Mouse (Mus musculus) liver, embryonic 11.5 days (tissue): Measurements from ENCODE around the gene Aldh1a1. TPM values are rescaled to one million over a fixed set of nuclear protein-coding genes. Genes with fewer than 3 reads are reported as not detected.

Experiments used
- ATAC-seq: fragments of 200-750 bp; cut with Nextera tagmentation; replicated peaks from 2 replicates; pipeline ENCODE4 v1.8.0; 2017; ENCODE audit warnings: moderate number of reproducible peaks, mild to moderate bottlenecking, moderate TSS enrichment, moderate library complexity; ENCODE audit not compliant: low FRiP score
- DNase-seq: peaks from one replicate; pipeline ENCODE4 v3.0.0-alpha.2; 2017; ENCODE audit warnings: low spot score
- H3K27ac ChIP-seq: fragments of 300-500 bp; sonication (generic); 2 replicates; pipeline ENCODE4 v1.5.1; 2014; ENCODE audit warnings: mild to moderate bottlenecking, low read depth, low read length, control low read depth
- H3K27me3 ChIP-seq: fragments of 300-500 bp; sonication (generic); replicated peaks from 2 replicates; pipeline ENCODE4 v1.6.1; 2014; ENCODE audit warnings: low read length, mixed read lengths; ENCODE audit not compliant: control insufficient read depth, insufficient read depth
- H3K36me3 ChIP-seq: fragments of 300-500 bp; sonication (generic); 2 replicates; pipeline ENCODE4 v1.6.1; 2014; ENCODE audit warnings: mild to moderate bottlenecking, low read length, moderate library complexity, mixed read lengths; ENCODE audit not compliant: control insufficient read depth, insufficient read depth
- H3K4me1 ChIP-seq: fragments of 300-500 bp; sonication (generic); replicated peaks from 2 replicates; pipeline ENCODE4 v1.6.1; 2014; ENCODE audit warnings: low read length, mixed read lengths; ENCODE audit not compliant: control insufficient read depth, insufficient read depth
- H3K4me2 ChIP-seq: fragments of 300-500 bp; sonication (generic); 2 replicates; pipeline ENCODE4 v1.6.1; 2014; ENCODE audit warnings: mild to moderate bottlenecking, control low read depth, moderate library complexity
- H3K4me3 ChIP-seq: fragments of 300-500 bp; sonication (generic); 2 replicates; pipeline ENCODE4 v1.5.1; 2014; ENCODE audit warnings: low read depth, low read length, control low read depth
- H3K9ac ChIP-seq: fragments of 300-500 bp; sonication (generic); 2 replicates; pipeline ENCODE4 v1.6.1; 2014; ENCODE audit warnings: low read depth, low read length, control low read depth
- H3K9me3 ChIP-seq: fragments of 300-500 bp; sonication (generic); 2 replicates; pipeline ENCODE4 v1.6.1; 2016; ENCODE audit warnings: low read length, inconsistent platforms, mixed read lengths; ENCODE audit not compliant: control insufficient read depth
- WGBS: fragments of 180-500 bp; shearing (Covaris S2); extraction: QIAGEN DNeasy Blood & Tissue Kit; methylation state at CpG from one replicate; pipeline ENCODE4 v1.1.7; 2014; 5-methylcytosine and 5-hydroxymethylcytosine counted together
- polyA plus RNA-seq: library from polyadenylated mRNA; unstranded; fragments of >200 nt; fragmentation: Nextera tagmentation; extraction: Ambion mirVana; gene quantifications from 2 replicates; pipeline ENCODE4 v1.2.1, GENCODE M21; 2014

Gene Aldh1a1
- 0.55 and 1.3 TPM in 2 replicates for polyA plus RNA-seq

DNA sequence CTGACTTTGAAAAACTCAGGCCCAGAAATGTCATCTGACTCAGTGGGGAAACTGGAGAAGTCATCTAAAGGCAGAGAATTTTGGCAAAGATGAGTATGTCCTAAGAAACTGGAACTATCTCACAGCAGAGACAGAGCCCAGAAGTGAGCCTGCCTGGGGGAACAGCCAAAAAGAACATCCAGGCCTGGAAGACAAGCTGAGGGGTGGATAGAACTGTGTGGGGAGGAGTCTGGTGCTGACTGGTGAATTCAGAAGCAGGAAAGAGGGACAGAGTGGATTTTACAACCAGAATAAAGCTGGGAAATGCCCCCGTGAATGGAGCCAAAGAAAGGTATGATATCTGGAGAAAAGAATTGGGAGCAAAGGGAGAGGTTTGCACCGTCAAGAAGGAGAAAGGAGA lies at the start of gene Aldh1a1:
TSS of gene Aldh1a1 (plus strand) at position 225 of the 400 bp plus-strand sequence.
- WGBS: 68% methylated on average over 2 of the region's 2 CpGs

GRCm38 (mm10) chr19:20447807-20448206 lies 44.7 kb upstream of the Aldh1a1 start:
- Histone ChIP-seq H3K4me3 (no peak overlapping the region), H3K9ac (no peak overlapping the region), H3K27ac (no peak overlapping the region), H3K9me3 (no peaks in the 10 kb centered on the region), H3K36me3 (no peaks in the 10 kb centered on the region), H3K4me1 (no peaks in the 10 kb centered on the region), H3K27me3 (no peaks in the 10 kb centered on the region), H3K4me2 (no peak overlapping the region)
- DNase-seq (no peak), ATAC-seq (no peak)
- WGBS: 81% methylated on average over 2 of the region's 2 CpGs

More for the DNA sequence above, at the start of gene Aldh1a1:
- H3K36me3 ChIP-seq: no peaks in the 10 kb centered on the region
- ATAC-seq (no peak), DNase-seq (no peak)
- H3K4me3 ChIP-seq: no peak within 1 kb of the TSS
- no peak within 1 kb of the TSS for H3K9ac ChIP-seq
- H3K27me3 ChIP-seq: no peaks in the 10 kb centered on the region
- H3K4me1 ChIP-seq: no peaks in the 10 kb centered on the region
- no peak within 1 kb of the TSS for H3K4me2 ChIP-seq
- H3K9me3 ChIP-seq: no peaks in the 10 kb centered on the region
- no peak within 1 kb of the TSS for H3K27ac ChIP-seq

GRCm38 (mm10) chr19:20449546-20449945 lies 43.0 kb upstream of the Aldh1a1 start:
- H3K9ac ChIP-seq: no peak overlapping the region
- no peaks in the 10 kb centered on the region for H3K27me3 ChIP-seq
- DNase-seq (no peak), ATAC-seq (no peak)
- no peaks in the 10 kb centered on the region for H3K4me1 ChIP-seq
- no peak overlapping the region for H3K4me2 ChIP-seq
- no peak overlapping the region for H3K4me3 ChIP-seq
- no peaks in the 10 kb centered on the region for H3K9me3 ChIP-seq
- no peak overlapping the region for H3K27ac ChIP-seq
- no peaks in the 10 kb centered on the region for H3K36me3 ChIP-seq

- H3K27me3 ChIP-seq: no peaks in the 10 kb centered on the region
- no peak overlapping the region for H3K27ac ChIP-seq
- WGBS: 81% methylated on average over 7 of the region's 7 CpGs
- no peaks in the 10 kb centered on the region for H3K36me3 ChIP-seq
- no peak overlapping the region for H3K4me2 ChIP-seq
- H3K4me3 ChIP-seq: no peak overlapping the region
- H3K4me1 ChIP-seq: no peaks in the 10 kb centered on the region
- H3K9me3 ChIP-seq: no peaks in the 10 kb centered on the region
- no peak overlapping the region for H3K9ac ChIP-seq
- DNase-seq (no peak), ATAC-seq (no peak)
Observed at GRCm38 (mm10) chr19:20451045-20451444, 41.5 kb upstream of the Aldh1a1 start.

DNA sequence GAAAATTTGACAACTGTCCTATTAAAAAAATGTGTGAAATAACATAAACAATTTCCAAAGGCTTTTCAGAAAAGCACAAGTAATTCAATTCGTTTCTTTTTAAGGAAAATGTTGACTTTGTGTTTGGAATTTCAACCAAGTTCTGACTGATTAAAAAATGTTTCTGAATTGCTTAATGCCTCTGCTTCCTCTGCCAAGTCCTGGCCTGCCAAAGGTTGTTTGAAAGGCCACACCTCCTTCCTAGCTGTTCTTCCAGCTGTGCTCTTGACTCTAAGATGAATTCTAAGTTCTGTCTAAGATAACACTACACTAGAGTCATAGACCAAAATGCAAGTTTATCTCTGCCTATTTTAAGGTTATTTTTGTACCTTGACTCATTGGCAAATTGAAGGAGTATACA lies 8.0 kb upstream of the Aldh1a1 start:
- WGBS: 55% methylated on average over 1 of the region's 1 CpGs
- Histone ChIP-seq H3K4me1 (no peaks in the 10 kb centered on the region), H3K27me3 (no peaks in the 10 kb centered on the region), H3K36me3 (no peaks in the 10 kb centered on the region), H3K9me3 (no peaks in the 10 kb centered on the region), H3K9ac (no peak overlapping the region), H3K4me2 (no peak overlapping the region), H3K27ac (no peak overlapping the region), H3K4me3 (no peak overlapping the region)
- no peak for ATAC-seq
- DNase-seq: no peak

GRCm38 (mm10) chr19:20491950-20492349 lies 565 bp upstream of the Aldh1a1 start:
- no peak overlapping the region for H3K4me2 ChIP-seq
- H3K36me3 ChIP-seq: no peaks in the 10 kb centered on the region
- no peak overlapping the region for H3K4me3 ChIP-seq
- no peaks in the 10 kb centered on the region for H3K9me3 ChIP-seq
- no peak overlapping the region for H3K27ac ChIP-seq
- no peaks in the 10 kb centered on the region for H3K4me1 ChIP-seq
- ATAC-seq (no peak), DNase-seq (no peak)
- WGBS: 64% methylated on average over 4 of the region's 4 CpGs
- H3K27me3 ChIP-seq: no peaks in the 10 kb centered on the region
- H3K9ac ChIP-seq: no peak overlapping the region

DNA sequence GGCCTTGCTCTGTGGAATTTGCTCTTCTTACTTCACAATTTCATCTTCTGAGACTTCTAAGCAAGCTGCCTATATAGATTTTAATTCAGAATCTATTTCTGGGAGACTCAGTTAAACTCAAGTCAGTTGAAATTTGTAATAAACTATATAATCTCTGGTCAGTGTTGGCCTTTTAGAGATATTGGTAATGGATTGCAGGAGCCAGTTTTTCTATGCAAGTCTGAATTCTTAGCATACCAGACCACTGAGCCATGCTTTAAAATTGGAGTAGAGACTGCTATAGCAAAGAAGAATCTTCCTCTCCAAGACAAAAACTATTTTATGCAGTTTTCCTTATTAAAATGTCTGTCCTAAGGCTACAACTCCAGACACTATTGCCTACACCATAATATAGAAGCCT lies 4.0 kb downstream of the Aldh1a1 start:
- Histone ChIP-seq H3K4me3 (no peak overlapping the region), H3K27ac (no peak overlapping the region), H3K36me3 (no peaks in the 10 kb centered on the region), H3K4me1 (no peaks in the 10 kb centered on the region), H3K27me3 (no peaks in the 10 kb centered on the region), H3K4me2 (no peak overlapping the region), H3K9me3 (no peaks in the 10 kb centered on the region), H3K9ac (no peak overlapping the region)
- no peak for ATAC-seq
- no peak for DNase-seq

DNA sequence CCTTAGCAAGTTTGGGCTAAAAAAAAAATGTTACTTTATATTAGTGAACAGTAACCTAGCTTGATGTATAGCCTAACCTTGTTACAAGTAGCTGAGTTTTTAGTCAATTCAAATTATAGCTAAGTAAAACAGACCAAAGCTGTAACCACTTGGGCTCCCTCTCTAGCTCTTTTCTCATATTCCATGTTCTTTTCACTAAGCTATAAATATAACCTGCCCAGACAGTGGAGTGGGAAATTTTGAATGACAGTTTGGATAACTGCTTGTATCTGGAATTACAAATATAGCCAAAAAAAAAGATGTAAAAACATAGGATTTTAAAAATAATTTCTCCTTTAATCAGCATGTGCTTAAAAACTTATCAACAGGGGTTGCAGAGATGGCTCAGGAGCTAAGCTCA lies 12.8 kb downstream of the Aldh1a1 start:
- ATAC-seq: no peak
- no peaks in the 10 kb centered on the region for H3K36me3 ChIP-seq
- no peak overlapping the region for H3K27ac ChIP-seq
- no peak overlapping the region for H3K4me2 ChIP-seq
- H3K9me3 ChIP-seq: no peaks in the 10 kb centered on the region
- no peak for DNase-seq
- no peaks in the 10 kb centered on the region for H3K27me3 ChIP-seq
- H3K4me3 ChIP-seq: no peak overlapping the region
- no peak overlapping the region for H3K9ac ChIP-seq
- H3K4me1 ChIP-seq: no peaks in the 10 kb centered on the region

GRCm38 (mm10) chr19:20506936-20507615 lies 14.6 kb downstream of the Aldh1a1 start:
- Histone ChIP-seq H3K9me3 (no peaks in the 10 kb centered on the region), H3K4me1 (no peaks in the 10 kb centered on the region), H3K9ac (no peak overlapping the region), H3K36me3 (no peaks in the 10 kb centered on the region), H3K4me2 (no peak overlapping the region), H3K4me3 (no peak overlapping the region), H3K27ac (no peak overlapping the region), H3K27me3 (no peaks in the 10 kb centered on the region)
- ATAC-seq (no peak), DNase-seq (no peak)
- WGBS: 70% methylated on average over 9 of the region's 9 CpGs
